Mouse (Mus musculus) midbrain, embryonic 15.5 days (tissue): ENCODE measurements around the gene Traf7. TPM values are rescaled to one million over a fixed set of nuclear protein-coding genes. Genes with fewer than 3 reads are reported as not detected.

Source experiments
- ATAC-seq: fragments of 200-750 bp; cut with Nextera tagmentation; replicated peaks from 2 replicates; pipeline ENCODE4 v1.8.0; 2017; ENCODE audit warnings: moderate TSS enrichment
- H3K27ac ChIP-seq: fragments of 300-500 bp; sonication (generic); 2 replicates; pipeline ENCODE4 v1.5.1; 2015; ENCODE audit warnings: mild to moderate bottlenecking, inconsistent platforms
- H3K27me3 ChIP-seq: fragments of 300-500 bp; sonication (generic); replicated peaks from 2 replicates; pipeline ENCODE4 v1.6.1; 2015; ENCODE audit warnings: inconsistent platforms
- H3K36me3 ChIP-seq: fragments of 300-500 bp; sonication (generic); replicated peaks from 2 replicates; pipeline ENCODE4 v1.6.1; 2015; ENCODE audit warnings: inconsistent platforms
- H3K4me1 ChIP-seq: fragments of 300-500 bp; sonication (generic); 2 replicates; pipeline ENCODE4 v1.6.1; 2015; ENCODE audit warnings: inconsistent platforms
- H3K4me2 ChIP-seq: fragments of 300-500 bp; sonication (generic); 2 replicates; pipeline ENCODE4 v1.6.1; 2015; ENCODE audit warnings: inconsistent platforms, mild to moderate bottlenecking, moderate library complexity
- H3K4me3 ChIP-seq: fragments of 300-500 bp; sonication (generic); 2 replicates; pipeline ENCODE4 v1.5.1; 2015; ENCODE audit warnings: mild to moderate bottlenecking, inconsistent platforms
- H3K9ac ChIP-seq: fragments of 300-500 bp; sonication (generic); 2 replicates; pipeline ENCODE4 v1.6.1; 2015; ENCODE audit warnings: mild to moderate bottlenecking, inconsistent platforms
- H3K9me3 ChIP-seq: fragments of 300-500 bp; sonication (generic); 2 replicates; pipeline ENCODE4 v1.6.1; 2016; ENCODE audit warnings: inconsistent platforms
- WGBS: fragments of 180-500 bp; shearing (Covaris S2); methylation state at CpG from one replicate; pipeline ENCODE4 v1.1.7; 2015; ENCODE audit warnings: mixed read lengths; 5-methylcytosine and 5-hydroxymethylcytosine counted together
- polyA plus RNA-seq: library from polyadenylated mRNA; unstranded; fragments of >200 nt; fragmentation: Nextera tagmentation; extraction: Ambion mirVana; gene quantifications from 2 replicates; pipeline ENCODE4 v1.2.1, GENCODE M21; 2015

The Traf7 gene
- polyA plus RNA-seq, 1 experiment from 2014 or later: 108 TPM

GRCm38 (mm10) chr17:24527315-24527714 lies 423 bp downstream of the Traf7 start:
- Histone ChIP-seq H3K4me1 (peaks cover 56% of the 10 kb centered on the region), H3K27me3 (no peaks in the 10 kb centered on the region), H3K4me2 (peak overlapping the region; percentile 64), H3K27ac (peak overlapping the region; percentile 88), H3K9me3 (no peaks in the 10 kb centered on the region), H3K36me3 (no peaks in the 10 kb centered on the region), H3K9ac (peak overlapping the region; percentile 95), H3K4me3 (peak overlapping the region; percentile 94)
- peak; percentile 7 for ATAC-seq
- whole genome bisulfite sequencing: 0% methylated on average over 19 of the region's 19 CpGs

- H3K36me3 ChIP-seq: no peaks in the 10 kb centered on the region
- WGBS: 87% methylated on average over 2 of the region's 2 CpGs
- peaks cover 38% of the 10 kb centered on the region for H3K4me1 ChIP-seq
- H3K27me3 ChIP-seq: no peaks in the 10 kb centered on the region
- no peak for ATAC-seq
- no peak overlapping the region for H3K9ac ChIP-seq
- H3K9me3 ChIP-seq: no peaks in the 10 kb centered on the region
- no peak overlapping the region for H3K4me3 ChIP-seq
- no peak overlapping the region for H3K4me2 ChIP-seq
- no peak overlapping the region for H3K27ac ChIP-seq
Observed at GRCm38 (mm10) chr17:24524734-24525133, 3.0 kb downstream of the Traf7 start.

DNA sequence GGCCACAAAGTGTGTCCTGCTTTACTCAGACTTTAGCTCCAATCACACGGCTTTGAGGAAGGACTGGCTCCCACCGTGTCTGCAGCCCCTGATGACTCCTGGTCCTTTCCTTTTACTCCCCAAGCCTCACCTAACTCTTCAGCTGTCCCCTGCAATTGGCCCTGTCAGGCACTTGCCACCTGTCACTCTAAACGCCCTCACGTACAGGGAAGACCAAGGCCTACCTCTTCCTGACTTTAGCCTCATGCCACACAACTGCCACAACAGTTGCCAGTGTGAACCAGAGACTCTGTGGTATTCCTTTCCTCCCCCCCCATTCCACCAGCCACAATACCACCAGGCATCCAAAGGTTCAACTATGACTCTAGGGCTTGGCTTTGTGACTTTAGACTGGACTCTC lies 7.3 kb downstream of the Traf7 start:
- H3K36me3 ChIP-seq: peaks cover 20% of the 10 kb centered on the region
- H3K9ac ChIP-seq: no peak overlapping the region
- WGBS: 91% methylated on average over 4 of the region's 4 CpGs
- H3K9me3 ChIP-seq: no peaks in the 10 kb centered on the region
- no peak for ATAC-seq
- H3K27ac ChIP-seq: no peak overlapping the region
- H3K4me2 ChIP-seq: no peak overlapping the region
- no peaks in the 10 kb centered on the region for H3K27me3 ChIP-seq
- H3K4me3 ChIP-seq: no peak overlapping the region
- H3K4me1 ChIP-seq: peaks cover 8% of the 10 kb centered on the region; the same call in 1 of the 2 replicates

DNA sequence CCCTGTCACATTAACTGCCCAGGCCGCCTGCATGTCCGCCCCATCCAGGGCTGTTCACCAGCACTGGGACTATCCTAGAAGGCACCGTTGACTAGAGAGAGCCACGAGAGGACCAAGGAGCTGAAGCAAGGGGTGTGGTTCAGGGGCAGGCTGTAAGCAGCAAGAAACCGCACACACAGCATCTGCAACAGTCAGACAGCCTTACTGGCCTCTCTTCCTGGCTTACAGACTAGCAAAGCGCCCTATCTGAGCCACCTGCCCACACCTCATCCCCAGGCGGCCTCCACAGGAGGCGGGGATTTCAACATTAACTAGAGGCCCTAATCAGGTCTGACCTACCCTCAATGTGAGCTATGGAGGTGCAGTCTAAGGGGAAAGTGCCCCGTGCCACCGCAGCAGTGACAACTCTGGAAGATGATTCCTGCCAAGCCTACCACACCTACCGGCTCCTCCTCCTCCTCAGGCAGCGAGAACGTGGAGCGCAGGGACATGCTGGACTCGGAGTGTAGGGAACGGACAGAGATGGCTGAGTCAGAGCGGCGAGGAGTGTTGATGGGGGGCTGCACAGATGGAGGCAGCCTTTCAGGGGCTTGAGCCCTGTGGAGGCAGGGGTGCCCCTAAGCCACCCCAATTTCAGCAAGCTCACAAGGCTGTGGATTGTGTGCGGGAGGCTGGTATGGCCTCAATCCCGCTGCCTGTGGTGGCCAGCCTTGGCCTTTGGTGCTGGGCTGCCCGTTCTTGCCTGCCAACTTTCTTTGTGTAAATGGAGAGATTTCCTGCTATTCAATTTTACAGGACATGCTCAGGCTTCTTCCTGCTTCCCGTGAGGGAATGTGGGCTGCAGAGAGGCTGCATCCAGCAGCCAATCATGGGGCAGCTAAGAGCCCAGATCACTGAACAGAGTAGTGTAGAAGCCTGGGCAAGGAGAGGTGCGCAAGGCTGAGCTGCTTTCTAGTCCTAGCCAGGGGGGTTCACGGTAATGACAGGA lies 13.2 kb downstream of the Traf7 start:
- Histone ChIP-seq H3K4me2 (no peak overlapping the region), H3K9ac (no peak overlapping the region), H3K9me3 (no peaks in the 10 kb centered on the region), H3K27ac (0 out of 2 replicates have a peak overlapping the region, but pooled peaks have one; percentile 11), H3K27me3 (no peaks in the 10 kb centered on the region), H3K4me1 (no peaks in the 10 kb centered on the region), H3K36me3 (peaks cover 53% of the 10 kb centered on the region), H3K4me3 (no peak overlapping the region)
- WGBS: 91% methylated on average over 24 of the region's 24 CpGs
- no peak for ATAC-seq

DNA sequence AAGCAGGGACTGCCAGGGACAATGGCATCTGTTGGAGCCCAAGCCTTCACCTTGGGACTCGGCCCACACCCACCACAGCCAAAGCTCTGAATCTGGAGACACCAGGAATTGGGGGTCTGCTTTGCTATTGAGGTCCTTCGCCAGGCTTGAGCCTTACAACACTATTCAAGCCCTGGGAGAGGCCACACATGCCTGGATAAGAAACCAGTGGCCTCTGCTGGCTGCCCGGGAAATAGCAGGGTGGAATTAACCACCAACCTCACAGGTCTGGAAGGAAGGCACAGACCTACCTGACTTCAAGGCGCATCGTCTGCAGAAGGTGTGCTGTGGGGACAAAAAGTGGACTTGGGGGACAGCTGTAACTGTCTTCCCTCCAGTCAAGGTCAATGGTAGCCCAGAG lies 14.1 kb downstream of the Traf7 start:
- H3K9me3 ChIP-seq: no peaks in the 10 kb centered on the region
- H3K27me3 ChIP-seq: no peaks in the 10 kb centered on the region
- peaks cover 58% of the 10 kb centered on the region for H3K36me3 ChIP-seq
- ATAC-seq: peak; percentile 59
- no peak overlapping the region for H3K27ac ChIP-seq
- H3K4me1 ChIP-seq: no peaks in the 10 kb centered on the region
- H3K4me2 ChIP-seq: no peak overlapping the region
- H3K4me3 ChIP-seq: no peak overlapping the region
- no peak overlapping the region for H3K9ac ChIP-seq
- WGBS: 53% methylated on average over 5 of the region's 5 CpGs

DNA sequence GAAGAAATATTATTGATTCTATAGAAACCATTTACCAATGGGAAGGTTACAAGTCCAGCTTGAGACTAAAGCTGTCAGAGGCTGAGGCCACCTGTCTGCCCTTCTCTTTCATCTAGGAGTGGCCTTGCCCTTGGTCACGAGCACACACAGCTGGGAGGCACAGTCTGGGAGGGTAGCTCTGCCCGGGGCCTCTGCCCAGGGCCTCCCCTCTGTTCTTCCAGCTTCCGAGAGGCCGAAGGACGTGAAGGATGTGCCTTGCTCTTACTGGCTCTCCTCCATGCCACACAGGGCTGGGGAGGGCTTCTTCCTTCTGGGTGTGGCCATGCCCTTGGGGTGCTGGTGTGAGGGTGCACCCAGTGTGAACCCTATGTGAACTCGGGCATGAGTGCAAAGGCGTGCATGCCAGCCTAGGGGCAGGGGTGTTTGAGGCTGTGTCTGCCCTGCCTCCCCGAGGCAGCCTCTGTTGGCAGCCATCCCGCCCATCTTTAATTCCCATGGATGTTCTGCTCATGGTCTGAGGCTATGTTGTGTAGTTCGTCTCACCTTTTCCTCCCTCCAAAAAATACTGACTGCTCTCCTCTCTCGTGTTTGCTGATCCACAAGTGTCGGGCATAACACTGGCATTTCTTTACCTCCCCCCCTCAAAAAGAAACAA lies 19.8 kb downstream of the Traf7 start:
- Histone ChIP-seq H3K4me2 (no peak overlapping the region), H3K4me3 (no peak overlapping the region), H3K27ac (no peak overlapping the region), H3K36me3 (peaks cover 71% of the 10 kb centered on the region), H3K4me1 (peaks cover 7% of the 10 kb centered on the region; the same call in 1 of the 2 replicates), H3K9me3 (no peaks in the 10 kb centered on the region), H3K27me3 (no peaks in the 10 kb centered on the region), H3K9ac (no peak overlapping the region)
- no peak for ATAC-seq
- 82% methylated on average over 12 of the region's 12 CpGs for WGBS

- Histone ChIP-seq H3K27me3 (no peaks in the 10 kb centered on the region), H3K9me3 (no peaks in the 10 kb centered on the region), H3K27ac (no peak overlapping the region), H3K9ac (no peak overlapping the region), H3K4me2 (no peak overlapping the region), H3K4me1 (peaks cover 7% of the 10 kb centered on the region; the same call in 1 of the 2 replicates), H3K4me3 (no peak overlapping the region), H3K36me3 (peaks cover 78% of the 10 kb centered on the region)
- no peak; the same call in 1 of the 2 replicates for ATAC-seq
- 62% methylated on average over 19 of the region's 19 CpGs for WGBS
Observed at GRCm38 (mm10) chr17:24507129-24507664, 20.5 kb downstream of the Traf7 start.

GRCm38 (mm10) chr17:24506332-24507070 lies 21.2 kb downstream of the Traf7 start:
- no peak overlapping the region for H3K4me3 ChIP-seq

DNA sequence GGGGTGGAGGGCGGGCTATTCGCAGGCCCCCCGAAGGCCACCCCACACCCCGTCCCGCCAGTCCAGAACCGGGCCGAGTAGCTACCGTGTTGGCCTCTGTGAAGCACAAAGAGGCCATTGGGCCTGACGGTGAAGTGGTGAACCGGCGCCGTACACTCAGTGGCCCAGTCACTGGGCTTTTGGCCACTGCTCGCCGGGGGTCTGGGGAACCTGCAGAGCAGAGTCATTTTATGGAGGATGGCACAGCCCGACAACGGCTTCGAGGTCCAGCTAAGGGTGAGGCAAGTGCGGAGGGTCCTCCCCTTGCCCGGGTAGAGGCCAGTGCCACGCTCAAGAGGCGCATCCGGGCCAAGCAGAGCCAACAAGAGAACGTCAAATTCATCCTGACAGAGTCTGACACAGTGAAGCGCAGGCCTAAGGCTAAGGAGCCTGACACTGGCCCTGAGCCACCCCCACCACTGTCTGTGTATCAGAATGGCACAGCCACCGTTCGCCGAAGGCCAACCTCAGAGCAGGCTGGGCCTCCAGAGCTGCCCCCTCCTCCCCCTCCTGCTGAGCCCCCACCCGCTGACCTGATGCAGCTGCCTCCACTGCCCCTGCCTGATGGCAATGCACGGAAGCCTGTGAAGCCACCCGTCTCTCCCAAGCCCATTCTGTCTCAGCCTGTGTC lies 22.3 kb downstream of the Traf7 start:
- H3K27ac ChIP-seq: no peak overlapping the region
- no peaks in the 10 kb centered on the region for H3K27me3 ChIP-seq
- peaks cover 7% of the 10 kb centered on the region; the same call in 1 of the 2 replicates for H3K4me1 ChIP-seq
- 86% methylated on average over 30 of the region's 30 CpGs for WGBS
- H3K9me3 ChIP-seq: no peaks in the 10 kb centered on the region
- H3K4me2 ChIP-seq: no peak overlapping the region
- H3K9ac ChIP-seq: no peak overlapping the region
- no peak overlapping the region for H3K4me3 ChIP-seq
- peaks cover 74% of the 10 kb centered on the region for H3K36me3 ChIP-seq
- ATAC-seq: no peak

More at GRCm38 (mm10) chr17:24506332-24507070, 21.2 kb downstream of the Traf7 start:
- Histone ChIP-seq H3K4me1 (peaks cover 7% of the 10 kb centered on the region; the same call in 1 of the 2 replicates), H3K36me3 (peaks cover 73% of the 10 kb centered on the region), H3K27ac (peak overlapping the region; percentile 45), H3K27me3 (no peaks in the 10 kb centered on the region), H3K4me2 (no peak overlapping the region), H3K9ac (peak overlapping the region; percentile 18; the same call in 1 of the 2 replicates), H3K9me3 (no peaks in the 10 kb centered on the region)
- no peak for ATAC-seq
- 23% methylated on average over 36 of the region's 36 CpGs for WGBS

DNA sequence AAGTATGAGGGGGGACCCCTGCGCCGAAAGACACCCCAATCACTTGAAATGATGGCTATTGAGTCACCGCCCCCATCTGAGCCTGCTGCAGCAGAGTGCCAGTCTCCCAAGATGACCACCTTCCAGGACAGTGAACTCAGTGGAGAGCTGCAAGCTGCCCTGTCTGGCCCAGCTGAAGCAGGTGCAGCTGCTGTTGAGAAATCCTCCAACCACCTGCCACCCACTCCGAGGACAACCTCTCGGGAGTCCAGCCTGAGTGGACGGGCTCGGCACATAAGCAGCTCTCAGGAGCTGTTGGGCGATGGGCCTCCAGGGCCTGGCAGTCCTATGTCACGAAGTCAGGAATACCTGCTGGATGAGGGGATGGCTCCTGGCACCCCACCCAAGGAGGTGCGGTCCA lies 23.7 kb downstream of the Traf7 start:
- Histone ChIP-seq H3K4me3 (no peak overlapping the region), H3K9ac (no peak overlapping the region), H3K9me3 (no peaks in the 10 kb centered on the region), H3K4me2 (no peak overlapping the region), H3K36me3 (peaks cover 71% of the 10 kb centered on the region), H3K4me1 (peaks cover 7% of the 10 kb centered on the region; the same call in 1 of the 2 replicates), H3K27me3 (no peaks in the 10 kb centered on the region), H3K27ac (no peak overlapping the region)
- no peak for ATAC-seq
- WGBS: 96% methylated on average over 10 of the region's 10 CpGs

- WGBS: 29% methylated on average over 11 of the region's 11 CpGs
- Histone ChIP-seq H3K36me3 (peaks cover 77% of the 10 kb centered on the region), H3K27ac (no peak overlapping the region), H3K27me3 (no peaks in the 10 kb centered on the region), H3K4me3 (no peak overlapping the region), H3K9me3 (no peaks in the 10 kb centered on the region), H3K4me1 (peaks cover 7% of the 10 kb centered on the region; the same call in 1 of the 2 replicates), H3K9ac (no peak overlapping the region), H3K4me2 (no peak overlapping the region)
- no peak for ATAC-seq
Observed at GRCm38 (mm10) chr17:24502208-24502607, 25.5 kb downstream of the Traf7 start.
